Mouse (Mus musculus) forebrain, embryonic 10.5 days (tissue): ENCODE results near the gene Bnc2. TPM values are rescaled to one million over a fixed set of nuclear protein-coding genes. Genes with fewer than 3 reads are reported as not detected.

Source experiments
- DNase-seq: peaks from one replicate; pipeline ENCODE4 v3.0.0-alpha.2; 2017; ENCODE audit warnings: low spot score; ENCODE audit errors: extremely low spot score
- H3K27ac ChIP-seq: fragments of 300-500 bp; sonication (generic); 2 replicates; pipeline ENCODE4 v1.5.1; 2016; ENCODE audit warnings: mild to moderate bottlenecking
- H3K27me3 ChIP-seq: fragments of 300-500 bp; sonication (generic); 2 replicates; pipeline ENCODE4 v1.6.1; 2016; ENCODE audit warnings: mild to moderate bottlenecking; ENCODE audit not compliant: poor library complexity, severe bottlenecking
- H3K36me3 ChIP-seq: fragments of 300-500 bp; sonication (generic); replicated peaks from 2 replicates; pipeline ENCODE4 v1.6.1; 2016; ENCODE audit warnings: mild to moderate bottlenecking, moderate library complexity
- H3K4me1 ChIP-seq: fragments of 300-500 bp; sonication (generic); 2 replicates; pipeline ENCODE4 v1.6.1; 2016
- H3K4me3 ChIP-seq: fragments of 300-500 bp; sonication (generic); 2 replicates; pipeline ENCODE4 v1.5.1; 2016; ENCODE audit warnings: mild to moderate bottlenecking, moderate library complexity
- H3K9me3 ChIP-seq: fragments of 300-500 bp; sonication (generic); 2 replicates; pipeline ENCODE4 v1.6.1; 2016; ENCODE audit warnings: mild to moderate bottlenecking, moderate library complexity
- WGBS: fragments of 180-500 bp; shearing (Covaris S2); methylation state at CpG from one replicate; pipeline ENCODE4 v1.1.7; 2016; 5-methylcytosine and 5-hydroxymethylcytosine counted together
- polyA plus RNA-seq: library from polyadenylated mRNA; unstranded; fragments of >200 nt; fragmentation: Nextera tagmentation; extraction: Ambion mirVana; gene quantifications from 2 replicates; pipeline ENCODE4 v1.2.1, GENCODE M21; 2016

Gene Bnc2
- polyA plus RNA-seq, 1 experiment from 2014 or later: 4.2 TPM

- peaks cover 15% of the 10 kb centered on the region for H3K4me1 ChIP-seq
- no peaks in the 10 kb centered on the region for H3K9me3 ChIP-seq
- no peak for DNase-seq
- peaks cover 60% of the 10 kb centered on the region for H3K27me3 ChIP-seq
- H3K27ac ChIP-seq: no peak overlapping the region
- H3K36me3 ChIP-seq: no peaks in the 10 kb centered on the region
- WGBS: 36% methylated on average over 7 of the region's 7 CpGs
- H3K4me3 ChIP-seq: no peak overlapping the region
Measured at GRCm38 (mm10) chr4:84232346-84232745, 442.7 kb downstream of the Bnc2 start.

- H3K27me3 ChIP-seq: peaks cover 60% of the 10 kb centered on the region
- H3K4me1 ChIP-seq: peaks cover 15% of the 10 kb centered on the region
- no peak for DNase-seq
- 96% methylated on average over 2 of the region's 2 CpGs for WGBS
- H3K27ac ChIP-seq: no peak overlapping the region
- H3K4me3 ChIP-seq: no peak overlapping the region
- H3K9me3 ChIP-seq: no peaks in the 10 kb centered on the region
- H3K36me3 ChIP-seq: no peaks in the 10 kb centered on the region
Measured at GRCm38 (mm10) chr4:84231251-84231650, 443.8 kb downstream of the Bnc2 start.

- Histone ChIP-seq H3K27me3 (peaks cover 47% of the 10 kb centered on the region), H3K36me3 (no peaks in the 10 kb centered on the region), H3K4me3 (no peak overlapping the region), H3K4me1 (peaks cover 15% of the 10 kb centered on the region), H3K9me3 (no peaks in the 10 kb centered on the region), H3K27ac (0 out of 2 replicates have a peak overlapping the region, but pooled peaks have one; percentile 13)
- DNase-seq: no peak
- WGBS: 78% methylated on average over 10 of the region's 10 CpGs
Measured at GRCm38 (mm10) chr4:84229189-84229960, 445.7 kb downstream of the Bnc2 start.

GRCm38 (mm10) chr4:84228551-84228950, 446.5 kb downstream of the Bnc2 start:
- peaks cover 38% of the 10 kb centered on the region for H3K27me3 ChIP-seq
- 89% methylated on average over 5 of the region's 5 CpGs for WGBS
- DNase-seq: no peak
- no peaks in the 10 kb centered on the region for H3K36me3 ChIP-seq
- no peaks in the 10 kb centered on the region for H3K9me3 ChIP-seq
- H3K4me3 ChIP-seq: no peak overlapping the region
- H3K4me1 ChIP-seq: peaks cover 15% of the 10 kb centered on the region
- H3K27ac ChIP-seq: no peak overlapping the region

Other genes with a start within 250 kb of the Bnc2 start
- gene Cntln, start 209.0 kb upstream of the Bnc2 start, polyA plus RNA-seq: 5.9 and 6.7 TPM in 2 replicates